Mouse (Mus musculus) urinary bladder, adult 2 months (tissue): ENCODE data around the gene Foxp4. TPM values are rescaled to one million over a fixed set of nuclear protein-coding genes. Genes with fewer than 3 reads are reported as not detected.

ENCODE experiments used
- DNase-seq: peaks from one replicate; pipeline ENCODE4 v3.0.0; 2022; ENCODE audit warnings: low spot score
- polyA plus RNA-seq: library from polyadenylated mRNA; depleted of rRNA; stranded (reverse); fragments of >200 nt; gene quantifications from 2 replicates; pipeline ENCODE4 v1.2.3, GENCODE M21; 2012; rRNA removed

Foxp4 gene
- 23.6 and 36.5 TPM in 2 replicates for polyA plus RNA-seq

DNA sequence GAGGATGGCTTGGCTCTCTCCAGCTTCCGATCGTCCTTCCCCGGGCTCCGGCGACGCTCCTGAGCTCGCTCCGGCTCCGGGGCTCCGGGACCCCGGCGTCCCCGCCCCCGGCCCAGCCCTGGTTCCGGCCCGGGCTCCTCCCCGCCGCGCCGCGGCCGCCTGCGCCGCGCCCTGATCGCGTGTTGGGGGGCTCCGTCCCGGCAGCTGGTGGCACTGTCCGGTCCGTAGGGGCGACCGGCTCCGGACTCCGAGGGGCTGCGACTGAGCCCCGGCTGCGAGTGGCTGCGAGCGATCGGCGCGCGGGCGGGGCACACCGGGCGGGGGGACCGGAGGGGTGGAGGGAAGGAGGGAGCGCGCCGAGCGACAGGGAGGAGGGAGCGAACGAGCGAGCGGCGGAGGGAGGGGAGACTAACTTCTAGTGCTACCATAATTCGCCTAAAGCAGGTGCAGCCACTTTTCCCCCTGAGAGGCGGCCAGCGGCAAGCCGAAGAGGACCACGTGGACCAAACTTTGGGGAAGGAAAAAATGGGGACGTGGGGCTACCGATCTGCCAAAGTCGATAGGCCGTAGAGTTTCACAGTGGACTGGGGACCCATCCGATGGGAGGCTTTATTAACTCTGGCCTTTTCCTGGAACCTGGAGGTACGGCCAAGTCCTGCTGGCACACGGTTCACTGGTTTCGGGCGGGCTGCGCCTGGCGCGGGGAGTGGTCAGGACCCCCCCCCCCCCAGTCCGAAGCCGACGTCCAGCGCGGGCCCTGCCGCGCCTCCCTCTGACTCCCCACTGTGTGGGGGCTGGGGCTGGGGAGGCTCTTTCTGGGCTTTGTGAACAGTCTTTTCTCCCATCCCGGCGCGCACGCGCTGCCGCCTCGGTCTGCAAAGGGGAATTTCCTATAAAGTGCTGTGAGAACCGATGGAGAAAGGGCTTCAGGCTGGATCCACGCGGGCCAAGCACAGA, at the start of gene Foxp4:
TSS of gene Foxp4 (minus strand) at position 263 of the 957 bp plus-strand sequence.
- peak; percentile 86 for DNase-seq

DNA sequence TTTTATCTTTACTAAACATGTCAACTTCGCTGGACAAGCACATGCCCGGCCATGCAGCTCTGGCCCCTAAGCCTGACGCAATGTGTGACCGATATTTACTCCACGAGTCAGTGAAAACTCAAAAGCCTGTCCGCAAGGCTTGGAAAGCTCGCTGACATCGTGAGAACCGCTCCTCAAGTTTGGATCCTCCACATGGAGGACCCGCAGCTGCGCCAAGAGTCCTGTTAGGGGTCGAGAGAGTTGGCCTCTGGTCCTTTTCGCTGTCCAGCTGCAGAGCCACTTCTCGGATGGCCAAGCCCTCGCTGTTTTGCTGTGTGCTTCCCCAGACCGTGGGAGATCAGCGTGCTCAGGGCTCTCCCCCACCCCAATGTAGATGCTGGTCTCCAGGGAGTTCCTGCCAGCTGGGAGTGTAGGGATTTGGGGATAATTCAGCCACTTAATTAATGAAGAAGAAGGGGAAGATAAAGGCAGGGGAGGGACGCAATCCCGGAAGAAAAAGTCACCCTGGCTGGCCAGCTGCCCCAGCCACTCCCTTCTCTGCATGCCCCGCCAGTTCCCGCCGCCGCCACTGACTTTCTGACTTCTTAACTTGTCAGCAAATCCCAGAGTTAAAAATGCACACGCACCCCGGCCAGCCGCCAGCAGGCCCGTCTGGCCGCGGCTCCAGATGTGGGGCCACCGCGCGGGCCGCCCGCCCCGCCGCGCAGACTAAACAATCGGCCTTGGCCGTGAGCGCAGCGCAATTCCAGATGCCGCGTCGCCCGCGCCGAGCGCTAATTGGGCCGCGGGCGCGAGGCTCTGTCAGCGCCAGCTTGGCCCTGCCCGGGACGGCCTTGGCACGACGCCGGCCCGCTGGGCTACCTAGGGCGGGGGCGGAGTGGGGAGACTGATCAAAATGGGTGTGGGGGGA, 49.4 kb upstream of the Foxp4 start:
- peak; percentile 64 for DNase-seq

DNA sequence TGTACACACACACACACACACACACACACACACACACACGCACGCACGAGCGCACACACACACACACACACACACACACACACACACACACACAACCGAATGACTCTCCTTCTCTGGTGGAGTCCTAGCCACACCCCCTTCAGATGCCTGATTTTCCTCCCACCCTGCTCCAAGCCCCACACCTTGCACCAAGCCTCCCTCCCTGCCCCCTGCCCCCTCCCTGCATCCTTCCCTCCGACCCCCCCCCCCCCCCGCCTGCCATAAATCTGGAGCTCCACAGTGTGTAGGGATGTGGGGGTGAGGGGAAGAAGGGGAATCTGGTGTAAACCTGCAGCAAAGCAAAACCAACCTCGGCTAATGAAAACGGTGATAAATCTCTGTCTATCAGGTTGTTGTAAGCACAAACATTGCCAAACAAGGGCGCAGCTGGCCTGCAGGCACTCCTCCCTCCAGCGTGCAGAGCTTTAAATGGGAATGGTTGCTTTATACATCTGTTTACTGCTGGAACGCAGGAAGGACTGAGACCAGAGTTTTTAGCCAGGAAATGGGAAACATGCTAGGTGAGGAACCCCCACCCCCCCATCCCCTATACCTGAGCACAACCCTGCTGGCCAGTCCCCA, 41.5 kb upstream of the Foxp4 start:
- DNase-seq, result no peak

DNA sequence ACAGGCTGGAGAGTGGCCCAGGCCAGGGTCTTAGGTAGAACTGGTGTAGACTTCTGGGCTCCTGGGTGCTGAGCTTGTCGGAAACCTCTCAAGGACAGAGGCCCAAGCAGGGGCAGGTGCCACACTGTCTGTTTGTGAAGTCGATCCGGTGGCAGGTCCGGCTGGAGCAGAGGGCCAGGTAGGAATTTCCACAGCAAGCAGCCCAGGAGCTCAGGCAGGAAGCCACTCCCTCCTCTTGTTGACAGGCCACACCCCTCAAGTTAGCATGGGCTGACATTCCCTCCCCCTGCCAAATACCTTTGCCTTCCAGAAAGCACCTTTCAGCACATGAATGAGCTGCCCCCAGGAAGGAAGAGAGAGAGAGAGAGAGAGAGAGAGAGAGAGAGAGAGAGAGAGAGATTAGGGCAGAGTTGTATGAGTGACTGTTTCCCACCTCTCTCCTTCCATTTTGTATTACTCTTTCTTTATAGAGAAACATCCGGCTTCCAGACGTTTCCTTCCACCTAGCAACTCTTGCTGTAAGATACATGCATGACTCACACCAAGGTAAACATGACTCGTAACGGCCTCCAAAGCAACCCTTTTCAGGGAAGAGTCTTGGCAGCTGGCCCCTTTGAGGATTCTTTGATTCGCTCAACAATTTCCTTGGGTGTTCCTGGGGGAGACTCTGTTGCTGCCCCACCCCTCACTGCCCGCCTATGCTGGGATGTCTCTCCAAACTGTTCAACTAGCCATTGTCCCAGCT, 33.8 kb upstream of the Foxp4 start:
- DNase-seq, result peak; percentile 28

DNA sequence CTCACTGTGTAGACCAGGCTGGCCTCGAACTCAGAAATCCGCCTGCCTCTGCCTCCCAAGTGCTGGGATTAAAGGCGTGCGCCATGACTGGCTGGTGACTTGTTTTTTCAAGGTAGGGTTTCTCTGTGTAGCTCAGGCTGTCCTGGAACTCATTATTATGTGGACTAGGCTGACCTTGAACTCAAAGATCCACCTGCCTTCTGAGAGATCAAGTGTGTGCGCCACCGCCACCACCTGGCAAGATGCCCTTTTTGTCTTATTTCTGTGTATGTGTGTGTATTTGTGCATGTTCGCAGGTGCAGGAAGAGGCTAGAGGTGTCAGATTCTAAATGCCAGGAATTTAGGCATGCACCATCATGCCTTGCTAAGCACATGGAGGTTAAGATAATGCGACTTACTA, 32.0 kb upstream of the Foxp4 start:
- no peak for DNase-seq

DNA sequence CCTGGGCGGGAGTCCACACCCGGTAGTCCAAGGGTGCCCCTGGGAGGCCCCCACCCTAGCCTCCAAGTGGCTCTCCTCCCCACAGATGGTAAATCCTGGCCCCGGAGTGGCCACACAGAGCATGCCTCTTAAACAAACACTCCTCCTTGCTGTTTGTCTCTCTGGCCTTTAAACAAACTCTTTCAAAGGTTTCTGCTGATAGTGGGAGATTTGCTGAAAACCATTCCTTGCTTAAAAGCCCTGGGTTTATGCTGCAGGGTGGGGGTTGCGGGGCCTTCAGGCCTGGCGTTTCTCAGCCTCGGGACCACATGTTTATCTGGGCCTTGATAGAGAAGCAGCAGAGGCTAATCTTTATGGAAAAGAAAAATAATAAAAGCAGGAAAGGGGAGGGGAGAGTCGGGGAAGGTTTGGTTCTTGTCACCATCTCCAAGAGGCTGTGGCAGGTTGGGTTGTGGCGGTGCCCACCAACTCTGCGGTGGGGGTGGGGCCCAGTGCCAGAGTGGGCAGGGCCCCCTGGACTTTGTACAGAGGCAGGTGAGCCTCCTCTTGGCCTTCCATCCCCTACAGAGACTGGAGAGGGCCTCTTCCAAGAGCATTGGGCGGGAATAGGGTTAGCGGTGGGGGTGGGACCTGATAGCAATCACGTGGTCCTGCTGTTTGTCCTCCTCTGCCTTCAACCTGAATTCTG, 30.8 kb upstream of the Foxp4 start:
- no peak for DNase-seq

DNA sequence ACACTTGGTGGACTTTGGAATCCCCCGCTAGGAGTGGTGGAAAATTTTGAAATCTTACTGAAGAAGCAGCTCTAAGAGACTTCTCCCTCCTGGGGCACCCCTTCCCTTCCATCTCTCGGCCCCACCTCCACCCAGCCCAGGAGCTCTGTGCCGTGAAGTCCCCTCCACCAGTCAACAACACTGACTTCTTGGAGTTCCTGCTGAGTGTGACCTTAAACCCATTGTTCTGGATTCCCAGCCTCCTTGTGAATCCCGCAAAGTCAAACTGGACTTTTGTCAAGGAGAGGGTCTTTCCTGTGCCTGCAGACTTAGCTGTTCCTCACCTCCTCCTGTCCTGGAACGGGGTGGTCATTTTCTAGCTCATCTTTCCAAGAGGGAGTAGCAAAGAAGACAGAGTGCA, 28.8 kb upstream of the Foxp4 start:
- DNase-seq, result no peak

DNA sequence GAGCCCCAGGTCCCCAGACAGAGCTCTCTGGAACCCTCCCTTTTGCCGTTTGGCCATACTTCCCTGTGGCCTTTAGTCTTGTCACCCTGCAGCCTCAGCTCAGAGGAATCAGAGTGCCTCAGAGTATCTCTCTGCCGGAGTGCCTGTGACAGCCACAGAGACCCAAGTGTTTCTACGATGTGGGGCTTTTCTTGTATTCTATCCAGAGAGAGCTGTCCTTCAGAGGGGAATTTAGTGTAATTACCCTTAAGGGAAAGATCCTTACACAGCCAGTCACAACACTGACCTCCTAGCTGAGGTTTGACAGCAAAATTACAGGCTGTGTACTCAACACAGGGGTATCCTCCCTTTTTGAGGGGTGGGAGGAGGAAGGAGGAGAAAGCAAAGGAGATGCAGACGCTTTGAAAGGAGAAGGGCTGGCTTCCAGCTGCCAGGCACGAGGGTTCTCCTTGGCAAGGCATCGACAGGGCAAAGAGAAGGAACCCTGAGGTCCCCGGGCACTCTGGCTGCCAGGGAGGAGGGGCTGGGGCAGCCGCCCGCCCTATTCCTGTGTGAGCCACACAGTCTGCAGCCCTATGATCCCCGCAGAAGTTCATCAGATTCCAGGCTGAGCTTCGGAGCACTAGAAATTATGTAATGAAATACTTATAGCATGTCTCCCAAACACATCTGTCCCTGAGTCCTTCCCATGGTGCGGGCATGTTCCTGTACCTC, 28.1 kb upstream of the Foxp4 start:
- no peak for DNase-seq

DNA sequence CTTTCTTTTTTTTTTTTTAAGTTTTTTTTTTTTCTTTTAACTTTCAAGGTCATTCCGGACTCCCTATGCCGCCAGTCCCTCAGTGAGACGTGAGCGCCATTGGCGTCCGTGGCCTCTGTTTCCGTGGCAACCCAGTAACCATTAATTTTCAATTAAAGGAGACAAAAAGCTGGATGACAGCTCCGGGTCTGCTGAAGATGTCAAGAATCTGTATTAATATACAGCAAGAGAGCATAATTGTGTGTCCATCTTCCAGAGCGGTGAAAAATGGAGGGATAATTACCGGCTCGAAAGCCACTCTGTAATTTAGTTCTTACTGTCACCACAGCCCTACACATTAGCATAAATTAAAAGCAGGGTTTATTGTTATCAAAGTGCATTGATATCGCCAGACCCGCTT, 27.0 kb upstream of the Foxp4 start:
- no peak for DNase-seq

DNA sequence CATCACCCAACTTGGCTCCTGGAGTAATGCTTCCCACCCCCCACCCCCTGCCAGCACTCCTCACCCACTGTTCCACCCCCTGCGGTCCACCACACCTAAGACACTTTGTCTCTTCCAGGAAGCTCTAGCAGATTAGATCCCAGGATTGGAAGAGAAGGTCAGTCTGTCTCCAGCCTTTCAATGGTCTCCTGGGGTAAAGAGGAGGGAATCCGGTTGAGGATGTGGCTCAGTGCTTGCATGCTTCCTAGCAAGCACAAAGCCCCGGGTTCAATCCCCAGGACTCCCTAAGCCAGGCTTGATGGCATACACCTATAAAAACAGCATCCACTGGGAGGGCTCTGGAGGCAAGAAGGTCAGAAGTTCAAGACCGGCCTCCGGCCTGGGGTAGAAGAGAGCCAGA, 26.4 kb upstream of the Foxp4 start:
- DNase-seq, result no peak

DNA sequence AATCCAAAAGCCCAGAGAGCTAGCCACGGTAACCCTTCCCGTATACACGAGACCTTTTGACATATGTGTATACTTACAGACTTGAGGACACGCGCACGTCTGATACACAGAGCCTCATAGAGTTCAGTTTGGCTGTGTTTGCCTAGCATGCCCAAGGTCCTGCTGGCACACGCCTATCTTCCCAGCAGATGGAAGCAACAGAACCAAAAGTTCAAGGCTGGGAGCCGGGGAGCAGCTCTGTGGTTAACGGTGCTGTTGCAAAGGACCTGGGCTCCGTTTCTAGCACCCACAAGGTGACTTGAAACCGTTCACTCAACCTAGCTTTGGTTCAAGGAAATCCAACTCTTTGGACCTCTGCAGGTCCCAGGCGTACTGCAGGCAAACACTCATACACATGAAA, 25.0 kb upstream of the Foxp4 start:
- no peak for DNase-seq

DNA sequence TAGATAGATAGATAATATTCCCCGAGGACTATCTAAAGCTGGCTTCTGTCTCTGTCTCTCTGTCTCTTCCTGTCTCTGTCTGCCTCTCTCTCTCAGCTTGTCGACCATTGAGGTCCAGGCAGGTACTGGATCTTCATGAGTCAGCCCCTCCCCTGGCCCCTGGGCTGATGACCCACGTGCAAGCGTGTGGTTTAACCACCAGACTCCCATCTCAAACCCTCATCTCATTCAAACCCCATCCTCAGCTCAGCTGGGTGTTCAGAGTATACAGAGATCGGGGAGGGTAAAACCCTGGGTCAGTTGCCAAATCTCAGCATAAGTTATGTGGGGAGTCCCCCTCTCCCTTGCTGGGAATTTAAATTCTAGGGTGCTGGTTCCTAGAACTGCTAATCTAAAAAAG, 24.3 kb upstream of the Foxp4 start:
- DNase-seq, result no peak

DNA sequence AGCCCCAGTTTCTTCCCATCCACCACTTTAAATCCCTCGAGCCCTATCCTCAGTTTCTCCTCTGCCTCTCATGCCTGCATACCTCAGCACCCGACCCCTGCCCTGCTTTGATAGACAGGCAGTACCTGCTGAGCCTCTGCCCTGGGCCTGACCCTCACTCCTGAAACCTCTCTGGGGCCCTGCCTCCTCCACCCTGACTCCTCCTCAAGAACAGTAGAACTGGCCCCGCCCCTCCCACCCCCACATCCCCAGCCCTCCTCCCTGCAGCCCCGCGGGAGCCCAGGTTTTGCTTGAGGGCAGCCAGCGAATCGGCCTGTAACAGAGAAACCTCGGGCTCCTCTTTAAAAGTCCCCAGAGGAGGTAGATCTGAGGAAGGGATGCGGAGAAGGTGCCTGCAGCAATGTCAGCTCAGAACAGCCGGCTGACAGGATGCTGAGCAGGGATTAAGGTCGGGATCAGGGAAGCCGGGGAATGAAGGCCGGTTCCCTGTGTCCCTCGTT, 22.5 kb upstream of the Foxp4 start:
- no peak for DNase-seq

DNA sequence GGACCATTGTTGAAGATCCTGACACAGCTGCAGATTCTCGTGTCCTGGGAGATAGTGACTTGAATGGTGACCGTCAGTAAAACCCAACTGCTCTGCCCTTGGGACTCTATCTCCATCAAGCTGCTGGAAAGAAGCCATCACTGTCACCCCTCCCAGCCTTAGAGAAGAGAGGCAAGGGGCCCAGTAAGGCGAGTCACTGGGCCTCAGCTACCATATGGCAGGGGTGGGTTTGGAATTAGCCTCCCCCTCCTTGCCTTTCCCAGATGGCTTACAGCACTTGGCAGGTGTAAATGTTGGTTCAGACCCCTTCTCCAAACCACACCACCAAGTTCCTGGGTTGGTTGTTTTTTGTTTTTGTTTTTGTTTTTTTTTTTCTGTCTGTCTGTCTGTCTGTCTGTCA, 21.7 kb upstream of the Foxp4 start:
- no peak for DNase-seq

DNA sequence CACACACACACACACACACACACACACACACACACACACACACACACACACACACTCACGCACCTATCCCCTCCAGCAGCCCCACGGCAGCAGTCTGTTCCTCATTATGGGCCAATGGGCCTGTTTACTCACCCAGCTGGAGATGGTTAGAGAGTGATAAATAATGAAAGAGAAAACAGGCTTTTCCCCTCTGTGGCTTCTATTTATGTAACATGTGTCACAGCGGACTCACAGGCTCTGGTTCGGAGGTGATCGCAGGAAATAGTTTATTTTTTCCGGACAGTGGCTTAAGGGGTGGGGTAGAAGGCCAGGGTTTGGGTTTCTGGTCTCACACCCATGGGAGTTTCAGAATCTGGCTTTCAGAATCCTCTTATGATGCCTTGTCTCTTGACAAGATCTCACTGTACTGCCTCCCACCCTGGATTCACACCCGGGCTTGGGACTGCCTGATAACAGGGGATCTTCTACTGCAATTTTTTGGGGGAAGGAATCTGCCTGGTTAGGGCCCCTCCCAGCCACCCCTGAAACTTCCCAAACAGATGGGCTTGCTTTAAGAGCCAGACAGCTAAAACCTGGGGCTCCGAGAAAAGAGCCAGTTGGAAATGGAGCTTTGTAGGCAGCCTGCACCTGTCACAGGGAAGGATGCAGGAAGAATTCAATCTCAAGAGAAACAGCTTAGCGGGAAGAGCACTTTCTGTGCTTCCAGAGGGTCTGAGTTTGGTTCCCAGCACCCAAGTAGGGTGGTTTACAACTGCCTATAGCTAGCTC, 18.8 kb upstream of the Foxp4 start:
- DNase-seq, result no peak

DNA sequence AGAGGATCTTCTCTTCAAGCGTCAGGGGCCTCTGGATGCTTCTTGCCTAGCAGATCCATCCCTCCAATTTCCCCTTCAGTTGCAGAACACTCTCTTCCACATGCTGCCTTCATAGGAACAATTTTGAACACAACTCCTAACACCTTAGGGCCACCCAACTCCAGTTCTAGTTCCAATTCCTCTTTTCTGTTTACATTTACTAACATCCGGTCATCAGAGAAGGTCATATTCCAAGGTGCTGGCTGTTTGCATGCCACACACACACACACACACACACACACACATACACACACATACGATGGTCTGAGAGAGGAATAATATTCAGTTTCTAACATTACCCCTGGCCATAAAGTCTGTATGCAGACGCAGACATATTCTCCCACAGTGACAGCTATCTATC, 17.6 kb upstream of the Foxp4 start:
- DNase-seq, result no peak

DNA sequence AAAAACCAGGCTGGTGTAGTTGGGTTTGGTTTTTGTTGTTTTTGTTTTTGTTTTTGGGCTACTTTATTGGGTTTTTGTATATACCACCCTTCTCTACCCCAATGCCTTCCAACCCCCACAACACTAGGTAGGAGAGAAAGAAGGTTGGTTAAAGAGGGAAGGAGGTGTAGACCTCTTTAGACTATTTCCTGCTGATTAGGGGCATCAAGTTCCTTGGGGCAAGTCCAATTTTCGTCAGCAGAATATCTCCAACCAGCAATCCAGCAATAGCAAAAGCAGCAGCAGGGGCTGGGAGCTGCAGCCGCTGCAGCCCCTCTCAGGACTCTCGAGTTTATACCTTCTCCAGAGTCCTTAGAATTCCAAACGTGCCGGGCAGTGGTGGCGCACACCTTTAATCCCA, 14.4 kb upstream of the Foxp4 start:
- no peak for DNase-seq

DNA sequence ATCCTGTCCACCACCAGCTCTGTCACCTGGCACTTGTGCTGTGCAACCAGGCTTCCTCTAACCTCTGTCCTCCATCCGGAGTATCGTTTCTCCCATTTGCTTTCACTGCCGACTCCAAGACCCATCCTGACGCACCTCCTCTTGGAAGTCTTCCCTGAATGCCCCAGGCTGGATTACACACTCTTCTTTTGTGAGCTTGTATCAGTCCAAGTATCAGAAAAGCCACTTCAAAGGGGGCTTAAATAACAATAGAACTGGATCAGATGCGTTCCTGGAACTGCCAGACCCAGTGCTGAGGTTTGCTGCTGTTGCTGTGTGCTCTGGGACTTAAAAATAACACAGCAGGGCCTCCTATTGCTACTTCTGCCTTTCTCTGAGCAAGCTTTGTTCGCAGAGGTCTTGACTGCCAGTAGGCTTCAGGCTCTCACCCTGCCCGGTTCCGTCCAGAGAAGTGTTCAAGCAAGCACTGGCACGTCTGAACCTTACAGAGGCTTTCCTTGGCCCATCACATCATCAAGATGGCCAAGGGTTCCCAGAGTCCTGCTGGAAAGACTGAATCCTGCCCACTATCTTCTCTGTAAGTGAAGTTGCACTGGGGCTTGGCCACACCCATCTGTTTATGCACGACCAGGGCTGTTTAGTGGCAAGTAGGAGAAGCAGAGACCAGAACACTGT, 13.6 kb upstream of the Foxp4 start:
- no peak for DNase-seq

DNA sequence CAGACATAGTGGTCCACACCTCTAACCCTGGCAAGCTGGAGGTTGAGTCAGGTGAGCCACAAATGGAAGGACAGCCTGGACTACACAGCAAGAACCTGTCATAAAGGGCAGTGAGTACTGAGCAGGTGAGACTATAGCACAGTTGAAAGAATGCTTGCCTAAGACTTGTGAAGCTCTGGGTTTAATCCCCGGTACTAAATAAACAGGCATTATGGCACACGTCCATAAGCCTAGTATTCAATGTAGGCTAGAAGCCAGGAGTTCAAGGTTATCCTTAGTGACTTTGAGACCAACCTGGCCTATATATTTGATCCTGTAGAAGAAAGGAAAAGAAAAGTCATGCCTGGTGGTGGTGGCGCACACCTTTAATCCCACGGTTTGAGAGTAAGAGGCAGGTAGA, 12.1 kb upstream of the Foxp4 start:
- no peak for DNase-seq
